Mouse (Mus musculus) heart, embryonic 13.5 days (tissue): Measurements from ENCODE around the gene Cirbp. TPM values are rescaled to one million over a fixed set of nuclear protein-coding genes. Genes with fewer than 3 reads are reported as not detected.

Experiments used
- ATAC-seq: fragments of 200-750 bp; cut with Nextera tagmentation; 2 replicates; pipeline ENCODE4 v1.8.0; 2017; ENCODE audit warnings: moderate TSS enrichment; ENCODE audit not compliant: insufficient number of reproducible peaks, low FRiP score, low TSS enrichment; ENCODE audit errors: extremely low read depth
- H3K27ac ChIP-seq: fragments of 300-500 bp; sonication (generic); replicated peaks from 2 replicates; pipeline ENCODE4 v1.5.1; 2015; ENCODE audit warnings: moderate library complexity, mild to moderate bottlenecking, inconsistent platforms
- H3K27me3 ChIP-seq: fragments of 300-500 bp; sonication (generic); replicated peaks from 2 replicates; pipeline ENCODE4 v1.6.1; 2015; ENCODE audit warnings: mild to moderate bottlenecking, inconsistent platforms
- H3K36me3 ChIP-seq: fragments of 300-500 bp; sonication (generic); 2 replicates; pipeline ENCODE4 v1.6.1; 2015; ENCODE audit warnings: mild to moderate bottlenecking, inconsistent platforms
- H3K4me1 ChIP-seq: fragments of 300-500 bp; sonication (generic); 2 replicates; pipeline ENCODE4 v1.6.1; 2015; ENCODE audit warnings: inconsistent platforms
- H3K4me2 ChIP-seq: fragments of 300-500 bp; sonication (generic); 2 replicates; pipeline ENCODE4 v1.6.1; 2015; ENCODE audit warnings: inconsistent platforms, mild to moderate bottlenecking, moderate library complexity
- H3K4me3 ChIP-seq: fragments of 300-500 bp; sonication (generic); 2 replicates; pipeline ENCODE4 v1.5.1; 2015; ENCODE audit warnings: moderate library complexity, mild to moderate bottlenecking, inconsistent platforms
- H3K9ac ChIP-seq: fragments of 300-500 bp; sonication (generic); 2 replicates; pipeline ENCODE4 v1.6.1; 2015; ENCODE audit warnings: inconsistent platforms, mild to moderate bottlenecking, moderate library complexity
- H3K9me3 ChIP-seq: fragments of 300-500 bp; sonication (generic); 2 replicates; pipeline ENCODE4 v1.6.1; 2016; ENCODE audit warnings: inconsistent platforms
- WGBS: fragments of 180-500 bp; shearing (Covaris S2); methylation state at CpG from one replicate; pipeline ENCODE4 v1.1.7; 2015; ENCODE audit warnings: mixed read lengths; 5-methylcytosine and 5-hydroxymethylcytosine counted together
- polyA plus RNA-seq: library from polyadenylated mRNA; unstranded; fragments of >200 nt; fragmentation: Nextera tagmentation; extraction: Ambion mirVana; gene quantifications from 2 replicates; pipeline ENCODE4 v1.2.1, GENCODE M21; 2015

Gene Cirbp
- polyA plus RNA-seq, 1 experiment from 2014 or later: 96.4 TPM

GRCm38 (mm10) chr10:80152071-80152872 lies 13.5 kb upstream of the Cirbp start:
- peak overlapping the region; percentile 93 for H3K4me2 ChIP-seq
- no peak for ATAC-seq
- H3K27me3 ChIP-seq: no peaks in the 10 kb centered on the region
- 13% methylated on average over 15 of the region's 15 CpGs for WGBS
- peak overlapping the region; percentile 95 for H3K4me3 ChIP-seq
- H3K27ac ChIP-seq: peak overlapping the region; percentile 99
- peak overlapping the region; percentile 100 for H3K9ac ChIP-seq
- H3K9me3 ChIP-seq: no peaks in the 10 kb centered on the region
- H3K4me1 ChIP-seq: peaks cover 66% of the 10 kb centered on the region
- H3K36me3 ChIP-seq: peaks cover 74% of the 10 kb centered on the region

GRCm38 (mm10) chr10:80152873-80153260 lies 12.9 kb upstream of the Cirbp start:
- peak overlapping the region; percentile 100 for H3K9ac ChIP-seq
- peak overlapping the region; percentile 93 for H3K4me2 ChIP-seq
- H3K27me3 ChIP-seq: no peaks in the 10 kb centered on the region
- peak overlapping the region; percentile 99 for H3K27ac ChIP-seq
- peak overlapping the region; percentile 95 for H3K4me3 ChIP-seq
- 27% methylated on average over 3 of the region's 3 CpGs for WGBS
- no peak for ATAC-seq
- H3K4me1 ChIP-seq: peaks cover 66% of the 10 kb centered on the region
- H3K9me3 ChIP-seq: no peaks in the 10 kb centered on the region
- H3K36me3 ChIP-seq: peaks cover 80% of the 10 kb centered on the region

- 85% methylated on average over 19 of the region's 19 CpGs for WGBS
- ATAC-seq: no peak
- H3K9me3 ChIP-seq: no peaks in the 10 kb centered on the region
Measured at GRCm38 (mm10) chr10:80153713-80154112, 12.1 kb upstream of the Cirbp start.

GRCm38 (mm10) chr10:80154384-80154783 lies 11.4 kb upstream of the Cirbp start:
- H3K27ac ChIP-seq: 0 out of 2 replicates have a peak overlapping the region, but pooled peaks have one; percentile 98
- H3K4me3 ChIP-seq: peak overlapping the region; percentile 1; the same call in 1 of the 2 replicates
- H3K9ac ChIP-seq: peak overlapping the region; percentile 28; the same call in 1 of the 2 replicates
- no peaks in the 10 kb centered on the region for H3K27me3 ChIP-seq
- no peak for ATAC-seq
- no peaks in the 10 kb centered on the region for H3K9me3 ChIP-seq
- peaks cover 79% of the 10 kb centered on the region for H3K4me1 ChIP-seq
- WGBS: 83% methylated on average over 7 of the region's 7 CpGs
- H3K4me2 ChIP-seq: no peak overlapping the region
- peaks cover 80% of the 10 kb centered on the region for H3K36me3 ChIP-seq

More at GRCm38 (mm10) chr10:80153713-80154112, 12.1 kb upstream of the Cirbp start:
- Histone ChIP-seq H3K4me3 (peak overlapping the region; percentile 95), H3K4me1 (peaks cover 73% of the 10 kb centered on the region), H3K9ac (peak overlapping the region; percentile 100), H3K4me2 (peak overlapping the region; percentile 93; the same call in 1 of the 2 replicates), H3K36me3 (peaks cover 80% of the 10 kb centered on the region), H3K27ac (peak overlapping the region; percentile 99), H3K27me3 (no peaks in the 10 kb centered on the region)

- peak overlapping the region; percentile 64 for H3K9ac ChIP-seq
- no peaks in the 10 kb centered on the region for H3K27me3 ChIP-seq
- no peak overlapping the region for H3K4me3 ChIP-seq
- no peak overlapping the region for H3K4me2 ChIP-seq
- 45% methylated on average over 1 of the region's 1 CpGs for WGBS
- ATAC-seq: no peak
- H3K4me1 ChIP-seq: peaks cover 84% of the 10 kb centered on the region
- H3K36me3 ChIP-seq: peaks cover 75% of the 10 kb centered on the region
- no peaks in the 10 kb centered on the region for H3K9me3 ChIP-seq
- peak overlapping the region; percentile 98; the same call in 1 of the 2 replicates for H3K27ac ChIP-seq
Measured at GRCm38 (mm10) chr10:80155277-80155676, 10.5 kb upstream of the Cirbp start.

GRCm38 (mm10) chr10:80156002-80156751 lies 9.6 kb upstream of the Cirbp start:
- H3K9me3 ChIP-seq: no peaks in the 10 kb centered on the region
- no peak for ATAC-seq
- H3K27ac ChIP-seq: peak overlapping the region; percentile 98
- peak overlapping the region; percentile 16; the same call in 1 of the 2 replicates for H3K4me2 ChIP-seq
- peaks cover 93% of the 10 kb centered on the region for H3K4me1 ChIP-seq
- no peak overlapping the region for H3K4me3 ChIP-seq
- WGBS: 78% methylated on average over 29 of the region's 29 CpGs
- H3K9ac ChIP-seq: peak overlapping the region; percentile 64
- peaks cover 67% of the 10 kb centered on the region for H3K36me3 ChIP-seq
- no peaks in the 10 kb centered on the region for H3K27me3 ChIP-seq

- 54% methylated on average over 7 of the region's 7 CpGs for WGBS
- no peak for ATAC-seq
- H3K9ac ChIP-seq: peak overlapping the region; percentile 64
- H3K4me1 ChIP-seq: peaks cover 95% of the 10 kb centered on the region
- H3K27ac ChIP-seq: peak overlapping the region; percentile 98
- H3K27me3 ChIP-seq: no peaks in the 10 kb centered on the region
- H3K4me2 ChIP-seq: peak overlapping the region; percentile 16; the same call in 1 of the 2 replicates
- no peaks in the 10 kb centered on the region for H3K9me3 ChIP-seq
- H3K4me3 ChIP-seq: no peak overlapping the region
- peaks cover 62% of the 10 kb centered on the region for H3K36me3 ChIP-seq
Measured at GRCm38 (mm10) chr10:80156752-80157053, 9.1 kb upstream of the Cirbp start.

GRCm38 (mm10) chr10:80157141-80157929 lies 8.4 kb upstream of the Cirbp start:
- Histone ChIP-seq H3K27ac (peak overlapping the region; percentile 98), H3K36me3 (peaks cover 55% of the 10 kb centered on the region), H3K4me2 (0 out of 2 replicates have a peak overlapping the region, but pooled peaks have one; percentile 2), H3K9me3 (no peaks in the 10 kb centered on the region), H3K9ac (peak overlapping the region; percentile 77), H3K27me3 (no peaks in the 10 kb centered on the region), H3K4me1 (peaks cover 95% of the 10 kb centered on the region), H3K4me3 (no peak overlapping the region)
- no peak for ATAC-seq
- WGBS: 57% methylated on average over 15 of the region's 15 CpGs

- 11% methylated on average over 18 of the region's 18 CpGs for WGBS
- Histone ChIP-seq H3K27ac (peak overlapping the region; percentile 98), H3K9ac (peak overlapping the region; percentile 77), H3K27me3 (no peaks in the 10 kb centered on the region), H3K4me3 (peak overlapping the region; percentile 50; the same call in 1 of the 2 replicates), H3K4me1 (peaks cover 95% of the 10 kb centered on the region), H3K9me3 (no peaks in the 10 kb centered on the region), H3K4me2 (peak overlapping the region; percentile 71), H3K36me3 (peaks cover 44% of the 10 kb centered on the region)
- ATAC-seq: no peak
Measured at GRCm38 (mm10) chr10:80158307-80158986, 7.3 kb upstream of the Cirbp start.

- H3K27me3 ChIP-seq: no peaks in the 10 kb centered on the region
- no peaks in the 10 kb centered on the region for H3K9me3 ChIP-seq
- ATAC-seq: no peak
- peak overlapping the region; percentile 50 for H3K4me3 ChIP-seq
- H3K36me3 ChIP-seq: peaks cover 38% of the 10 kb centered on the region
- 9% methylated on average over 12 of the region's 12 CpGs for WGBS
- H3K27ac ChIP-seq: peak overlapping the region; percentile 98
- peak overlapping the region; percentile 71 for H3K4me2 ChIP-seq
- H3K4me1 ChIP-seq: peaks cover 95% of the 10 kb centered on the region
- peak overlapping the region; percentile 77 for H3K9ac ChIP-seq
Measured at GRCm38 (mm10) chr10:80159021-80159560, 6.7 kb upstream of the Cirbp start.
